Mouse (Mus musculus): ENCODE data around the gene Nt5dc3. TPM values are rescaled to one million over a fixed set of nuclear protein-coding genes. Genes with fewer than 3 reads are reported as not detected.

Gene Nt5dc3
- total and polyA plus RNA-seq, 3 experiments = 4.6 to 15.9 (median 6.5) TPM

DNA sequence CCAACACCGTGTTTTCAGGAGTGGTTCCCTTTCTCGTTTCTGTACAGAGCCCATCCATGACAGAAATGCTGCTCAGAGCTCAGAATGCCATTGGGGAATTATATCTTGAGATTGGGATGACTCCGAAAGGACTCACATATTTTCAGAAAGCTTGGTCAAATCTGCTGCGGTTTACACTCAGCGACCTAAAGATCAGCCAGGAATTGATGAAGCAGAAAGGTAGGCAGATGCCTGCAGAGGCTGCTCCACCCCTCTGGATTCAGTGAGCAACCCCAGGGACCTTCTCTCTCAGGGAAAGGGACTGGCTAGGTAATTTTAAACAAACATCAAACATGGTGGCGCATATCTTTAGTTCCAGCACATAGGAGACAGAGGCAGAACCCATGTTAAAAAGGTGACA, 20.6 kb upstream of the Nt5dc3 start:
- no peaks in the 10 kb centered on the region for H3K79me2 ChIP-seq (replicated peaks; ENCODE audit: control insufficient read depth, extremely low read depth, insufficient read depth, poor library complexity, severe bottlenecking)
- peaks cover 0 to 2% of the 10 kb centered on the region in 2 experiments for H3K36me3 ChIP-seq (replicated peaks in 1 of 2; ENCODE audit: control insufficient read depth in 1 of 2, insufficient read depth in 1 of 2, low read length in 1 of 2)
- H3K27me3 ChIP-seq (replicated peaks) = no peaks in the 10 kb centered on the region
- H3K4me3 ChIP-seq (replicated peaks in 1 of 3; ENCODE audit: low read depth in 2 of 3, low read length in 2 of 3, poor library complexity in 1 of 3) = no peak overlapping the region
- DNase-seq (ENCODE audit: extremely low read depth) = no peak
- in situ Hi-C loops (cut with MboI; ENCODE audit: low pct_ligation_motif_present, low pct_unique_long_range_greater_than_20kb, low sequenced_read_pairs) (no loop called here), dilution Hi-C loops (cut with MboI; ENCODE audit: extremely low pct_ligation_motif_present, extremely low pct_unique_long_range_greater_than_20kb, low sequenced_read_pairs) (no loop called here)
- no peak overlapping the region for H3K4me2 ChIP-seq (ENCODE audit: insufficient read depth, low read depth, poor library complexity, severe bottlenecking)
- peaks cover 22 to 61% of the 10 kb centered on the region in 2 experiments for H3K4me1 ChIP-seq (ENCODE audit: control insufficient read depth in 1 of 2, insufficient read depth in 2 of 2)
- no peak overlapping the region for H3K27ac ChIP-seq (ENCODE audit: insufficient read depth, low read depth)
- H3K9me3 ChIP-seq (replicated peaks; ENCODE audit: low read length) = peaks cover 6% of the 10 kb centered on the region
- TF ChIP-seq SMC3 (IDR thresholded peaks at IDR 0.05; ENCODE audit: low read depth, low read length) (no peak), JUN (IDR thresholded peaks at IDR 0.05; ENCODE audit: insufficient read depth, low read depth, low read length) (no peak), E2F4 (IDR thresholded peaks at IDR 0.05; ENCODE audit: insufficient replicate concordance, low read depth, low read length) (no peak), ETS1 (conservative IDR thresholded peaks at IDR 0.05; ENCODE audit: low read depth, low read length) (no peak)
- no peak overlapping the region for H3K9ac ChIP-seq (ENCODE audit: insufficient read depth, low read depth)

DNA sequence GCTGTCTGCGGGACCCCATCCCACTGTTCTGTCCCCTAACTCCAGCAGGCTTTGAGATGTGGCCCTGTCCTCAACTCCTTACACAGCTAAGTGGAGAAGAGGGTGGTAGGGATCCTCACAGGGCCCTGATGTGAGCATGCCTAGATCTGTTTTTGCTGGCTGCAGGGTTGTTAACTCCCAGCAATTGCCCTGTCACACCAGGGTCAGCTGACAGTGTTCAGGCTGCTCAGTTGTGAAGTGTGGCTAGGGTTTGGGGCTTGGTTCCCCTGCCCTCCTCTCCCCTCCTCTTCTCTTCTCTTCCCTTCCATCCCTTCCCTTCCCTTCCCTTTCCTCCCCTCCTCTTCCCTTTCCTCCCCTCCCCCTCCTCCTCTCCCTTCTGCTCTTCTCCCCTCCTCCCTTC, 17.6 kb upstream of the Nt5dc3 start:
- dilution Hi-C loops (cut with MboI; ENCODE audit: extremely low pct_ligation_motif_present, extremely low pct_unique_long_range_greater_than_20kb, low sequenced_read_pairs) = no loop called here

DNA sequence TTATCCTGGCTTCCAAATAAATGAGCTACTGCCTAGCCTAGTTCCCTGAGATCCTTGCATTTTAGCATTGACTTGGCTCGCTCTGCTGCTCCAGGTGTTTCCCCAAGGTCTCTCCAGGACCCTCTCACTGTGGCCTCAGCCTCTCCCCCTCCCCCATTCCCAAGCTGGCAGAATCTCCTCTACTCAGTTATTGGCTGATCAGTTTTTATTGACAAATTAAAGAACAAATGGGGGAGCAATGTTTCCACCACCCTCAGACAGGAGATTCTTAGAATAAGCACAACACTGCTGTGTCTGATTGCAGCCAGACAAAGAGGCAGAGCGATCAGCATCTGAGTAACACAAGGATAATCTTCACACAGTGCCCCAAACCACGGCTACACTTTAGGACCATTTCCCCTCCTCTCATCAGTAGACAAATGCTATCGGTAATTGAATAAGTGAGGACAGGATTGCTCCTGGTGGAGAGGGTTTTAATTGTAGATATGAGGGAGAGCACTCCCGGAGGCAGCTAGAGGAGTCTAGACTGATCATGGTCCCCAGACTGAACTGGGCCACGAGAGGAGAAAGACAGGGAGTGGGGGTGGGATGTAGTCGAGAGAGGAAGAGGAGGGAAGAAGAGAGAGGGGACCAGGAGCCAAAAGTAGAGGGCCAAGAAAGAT, 17.0 kb upstream of the Nt5dc3 start:
- Histone ChIP-seq H3K4me3 (replicated peaks in 1 of 3; ENCODE audit: low read depth in 2 of 3, low read length in 2 of 3, poor library complexity in 1 of 3) (no peak overlapping the region), H3K27me3 (replicated peaks) (no peaks in the 10 kb centered on the region), H3K27ac (ENCODE audit: insufficient read depth, low read depth) (no peak overlapping the region), H3K4me1 (ENCODE audit: control insufficient read depth in 1 of 2, insufficient read depth in 2 of 2) (peaks cover 12 to 51% of the 10 kb centered on the region in 2 experiments), H3K9ac (ENCODE audit: insufficient read depth, low read depth) (no peak overlapping the region), H3K36me3 (replicated peaks in 1 of 2; ENCODE audit: control insufficient read depth in 1 of 2, insufficient read depth in 1 of 2, low read length in 1 of 2) (peaks cover 0 to 2% of the 10 kb centered on the region in 2 experiments), H3K4me2 (ENCODE audit: insufficient read depth, low read depth, poor library complexity, severe bottlenecking) (no peak overlapping the region), H3K9me3 (replicated peaks; ENCODE audit: low read length) (peaks cover 6% of the 10 kb centered on the region), H3K79me2 (replicated peaks; ENCODE audit: control insufficient read depth, extremely low read depth, insufficient read depth, poor library complexity, severe bottlenecking) (no peaks in the 10 kb centered on the region)
- TF ChIP-seq BHLHE40 (IDR thresholded peaks at IDR 0.05; ENCODE audit: low read depth, low read length) (no peak), UBTF (IDR thresholded peaks at IDR 0.05; ENCODE audit: low read depth, low read length) (no peak), EP300 (IDR thresholded peaks at IDR 0.05; ENCODE audit: low read length) (no peak), JUN (IDR thresholded peaks at IDR 0.05; ENCODE audit: insufficient read depth, low read depth, low read length) (no peak), RAD21 (IDR thresholded peaks at IDR 0.05; ENCODE audit: low read depth, low read length) (no peak), ZNF384 (IDR thresholded peaks at IDR 0.05; ENCODE audit: low read depth, low read length) (no peak), MAFK (IDR thresholded peaks at IDR 0.05; ENCODE audit: insufficient replicate concordance, low read length) (no peak), ZKSCAN1 (IDR thresholded peaks at IDR 0.05; ENCODE audit: borderline replicate concordance, low read depth, low read length) (no peak), HCFC1 (IDR thresholded peaks at IDR 0.05; ENCODE audit: low read depth, low read length) (no peak), CHD1 (IDR thresholded peaks at IDR 0.05; ENCODE audit: low read depth, low read length) (no peak), MAX (IDR thresholded peaks at IDR 0.05; ENCODE audit: low read length) (no peak), USF2 (conservative IDR thresholded peaks at IDR 0.05; ENCODE audit: low read depth, low read length) (no peak), ZC3H11A (IDR thresholded peaks at IDR 0.05; ENCODE audit: low read depth, low read length) (no peak), MXI1 (IDR thresholded peaks at IDR 0.05; ENCODE audit: low read depth, low read length) (no peak)
- no peak for DNase-seq (ENCODE audit: extremely low read depth)
- in situ Hi-C loops (cut with MboI; ENCODE audit: low pct_ligation_motif_present, low pct_unique_long_range_greater_than_20kb, low sequenced_read_pairs) = no loop called here
- dilution Hi-C loops (cut with MboI; ENCODE audit: extremely low pct_ligation_motif_present, extremely low pct_unique_long_range_greater_than_20kb, low sequenced_read_pairs) = no loop called here

More for the DNA sequence above, 17.6 kb upstream of the Nt5dc3 start:
- no peak for DNase-seq (ENCODE audit: extremely low read depth)
- peaks cover 6% of the 10 kb centered on the region for H3K9me3 ChIP-seq (replicated peaks; ENCODE audit: low read length)
- peaks cover 0 to 2% of the 10 kb centered on the region in 2 experiments for H3K36me3 ChIP-seq (replicated peaks in 1 of 2; ENCODE audit: control insufficient read depth in 1 of 2, insufficient read depth in 1 of 2, low read length in 1 of 2)
- no peak overlapping the region for H3K4me2 ChIP-seq (ENCODE audit: insufficient read depth, low read depth, poor library complexity, severe bottlenecking)
- no peak overlapping the region for H3K27ac ChIP-seq (ENCODE audit: insufficient read depth, low read depth)
- peaks cover 19 to 53% of the 10 kb centered on the region in 2 experiments for H3K4me1 ChIP-seq (ENCODE audit: control insufficient read depth in 1 of 2, insufficient read depth in 2 of 2)
- no peaks in the 10 kb centered on the region for H3K79me2 ChIP-seq (replicated peaks; ENCODE audit: control insufficient read depth, extremely low read depth, insufficient read depth, poor library complexity, severe bottlenecking)
- in situ Hi-C loops (cut with MboI; ENCODE audit: low pct_ligation_motif_present, low pct_unique_long_range_greater_than_20kb, low sequenced_read_pairs) = no loop called here
- TF ChIP-seq MAZ (IDR thresholded peaks at IDR 0.05; ENCODE audit: low read depth, low read length) (no peak), NRF1 (IDR thresholded peaks at IDR 0.05; ENCODE audit: low read depth, low read length) (no peak), SMC3 (IDR thresholded peaks at IDR 0.05; ENCODE audit: low read depth, low read length) (no peak)
- no peaks in the 10 kb centered on the region for H3K27me3 ChIP-seq (replicated peaks)
- H3K9ac ChIP-seq (ENCODE audit: insufficient read depth, low read depth) = no peak overlapping the region
- H3K4me3 ChIP-seq (replicated peaks in 1 of 3; ENCODE audit: low read depth in 2 of 3, low read length in 2 of 3, poor library complexity in 1 of 3) = no peak overlapping the region
